Mouse (Mus musculus) adrenal gland, adult 2 months (tissue): Measurements from ENCODE around the gene Adamts14. TPM values are rescaled to one million over a fixed set of nuclear protein-coding genes. Genes with fewer than 3 reads are reported as not detected.

ENCODE experiments used
- DNase-seq: peaks from one replicate; pipeline ENCODE4 v3.0.0; 2021
- long read RNA-seq: library from polyadenylated mRNA; stranded (forward); transcript quantifications from one replicate; pipeline ENCODE4 v2.0.0, GENCODE M21; 2021
- polyA plus RNA-seq: library from polyadenylated mRNA; depleted of rRNA; stranded (reverse); fragments of >200 nt; gene quantifications from 2 replicates; pipeline ENCODE4 v1.2.3, GENCODE M21; 2012; rRNA removed
- total RNA-seq, 2 experiments: library from RNA; stranded (reverse); gene quantifications; 2 replicates each; pipeline ENCODE4 v1.2.3; 2021

The Adamts14 gene
- 1 to 10 TPM; 2.1 TPM for total RNA-seq
- polyA plus RNA-seq, result 2.9 and 3.2 TPM in 2 replicates
- long read RNA-seq, partial matches to known transcripts, result 0 of 2 reads
- long read RNA-seq, other reads (novel, unspliced or antisense), result 2 of 2 reads

GRCm38 (mm10) chr10:61273081-61273843 is at the start of gene Adamts14:
Gene Adamts14 (minus strand): TSS chr10:61273438.
- DNase-seq, result peak; percentile 42

GRCm38 (mm10) chr10:61318527-61318926 is 45.3 kb upstream of the Adamts14 start:
- no peak for DNase-seq

- DNase-seq, result no peak
Observed at GRCm38 (mm10) chr10:61315324-61315880, 42.2 kb upstream of the Adamts14 start.

- DNase-seq, result no peak
Observed at GRCm38 (mm10) chr10:61313750-61314149, 40.5 kb upstream of the Adamts14 start.

GRCm38 (mm10) chr10:61312754-61313153 is 39.5 kb upstream of the Adamts14 start:
- DNase-seq, result no peak

- no peak for DNase-seq
Observed at GRCm38 (mm10) chr10:61312159-61312558, 38.9 kb upstream of the Adamts14 start.

GRCm38 (mm10) chr10:61308706-61309320 is 35.6 kb upstream of the Adamts14 start:
- peak; percentile 19 for DNase-seq

- no peak for DNase-seq
Observed at GRCm38 (mm10) chr10:61305928-61306590, 32.8 kb upstream of the Adamts14 start.

GRCm38 (mm10) chr10:61304046-61304445 is 30.8 kb upstream of the Adamts14 start:
- DNase-seq, result no peak

- no peak for DNase-seq
Observed at GRCm38 (mm10) chr10:61300996-61301395, 27.8 kb upstream of the Adamts14 start.

- DNase-seq, result no peak
Observed at GRCm38 (mm10) chr10:61297477-61297876, 24.2 kb upstream of the Adamts14 start, which contains the start of gene Prf1. Gene Prf1 (plus strand): TSS chr10:61297833.

- no peak for DNase-seq
Observed at GRCm38 (mm10) chr10:61296713-61297445, 23.6 kb upstream of the Adamts14 start.

GRCm38 (mm10) chr10:61294242-61294641 is 21.0 kb upstream of the Adamts14 start:
- DNase-seq, result no peak

GRCm38 (mm10) chr10:61290479-61290878 is 17.2 kb upstream of the Adamts14 start:
- DNase-seq, result no peak

- no peak for DNase-seq
Observed at GRCm38 (mm10) chr10:61290016-61290415, 16.8 kb upstream of the Adamts14 start.

GRCm38 (mm10) chr10:61286246-61286645 is 13.0 kb upstream of the Adamts14 start:
- DNase-seq, result peak; percentile 42

- DNase-seq, result peak; percentile 44
Observed at GRCm38 (mm10) chr10:61285271-61285670, 12.0 kb upstream of the Adamts14 start.

- no peak for DNase-seq
Observed at GRCm38 (mm10) chr10:61284309-61284708, 11.1 kb upstream of the Adamts14 start.

GRCm38 (mm10) chr10:61281115-61281514 is 7.9 kb upstream of the Adamts14 start:
- peak; percentile 33 for DNase-seq

GRCm38 (mm10) chr10:61277918-61278674 is 4.9 kb upstream of the Adamts14 start:
- peak; percentile 63 for DNase-seq

- no peak for DNase-seq
Observed at GRCm38 (mm10) chr10:61277051-61277450, 3.8 kb upstream of the Adamts14 start.
